Mouse (Mus musculus) cerebellum, postnatal 36 days (tissue): ENCODE measurements at regions not wholly inside any gene's neighbourhood (a gene's known extent, or its start where the extent isn't known, plus 50 kb on each side); places are given as distances from the start of the nearest gene placed in this dataset.
A peak's percentile ranks its signal among the peaks of the same experiment; 100 is the strongest.
"Not testable (repeated sequence)": the region's sequence is repeated elsewhere in the genome, so short reads cannot be mapped to it uniquely, and the experiment has no call there.

Experiments used
- DNase-seq, 2 experiments: peaks; one replicate each; pipeline ENCODE4 v3.0.0; 2021 to 2022; ENCODE audit warnings: mixed read lengths in 2 of 2

DNA sequence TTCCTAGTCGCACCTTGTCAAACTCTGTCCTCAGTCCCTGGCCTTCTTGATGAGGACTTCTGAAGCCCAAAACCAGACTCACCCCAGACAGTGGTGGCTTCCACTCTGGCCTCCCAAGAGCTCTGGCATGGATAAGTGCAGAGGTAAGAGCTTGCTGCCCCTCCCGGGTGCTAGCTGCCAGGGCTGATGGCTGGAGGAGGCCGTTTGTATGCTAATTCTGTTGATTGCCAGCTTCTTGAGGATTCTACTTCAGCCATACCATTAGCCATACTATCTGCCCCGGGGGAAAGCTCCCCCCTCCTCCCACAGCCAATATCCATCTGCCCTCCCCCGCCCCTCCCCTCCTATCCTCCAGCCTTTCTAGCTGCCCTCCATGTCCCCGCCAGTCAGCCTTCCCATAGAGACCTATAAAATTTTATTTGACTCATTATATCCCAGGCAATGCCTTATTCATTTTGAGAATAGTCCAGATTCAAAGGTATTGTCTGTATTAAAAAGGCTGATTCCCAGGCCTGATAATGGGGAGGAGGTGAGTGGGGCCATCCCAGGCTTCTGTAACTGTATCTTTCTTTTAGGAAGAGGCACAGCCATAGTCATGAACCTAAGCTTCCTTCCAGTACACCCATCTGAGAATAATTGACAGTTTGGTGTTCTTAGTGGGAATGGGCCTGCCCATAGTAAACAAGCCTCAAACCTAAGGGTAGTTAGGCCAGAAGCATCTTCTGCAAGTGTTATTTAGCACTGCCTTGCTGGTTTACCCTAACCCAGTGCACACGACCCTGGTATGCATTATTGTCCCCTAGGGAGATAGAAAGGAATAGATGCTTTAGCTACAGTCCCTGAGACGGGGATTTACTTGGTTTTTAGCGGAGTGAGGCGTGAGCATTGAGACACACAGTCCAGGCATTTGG lies 239.2 kb upstream of the 1700012A03Rik start:
- DNase-seq, result no peak

DNA sequence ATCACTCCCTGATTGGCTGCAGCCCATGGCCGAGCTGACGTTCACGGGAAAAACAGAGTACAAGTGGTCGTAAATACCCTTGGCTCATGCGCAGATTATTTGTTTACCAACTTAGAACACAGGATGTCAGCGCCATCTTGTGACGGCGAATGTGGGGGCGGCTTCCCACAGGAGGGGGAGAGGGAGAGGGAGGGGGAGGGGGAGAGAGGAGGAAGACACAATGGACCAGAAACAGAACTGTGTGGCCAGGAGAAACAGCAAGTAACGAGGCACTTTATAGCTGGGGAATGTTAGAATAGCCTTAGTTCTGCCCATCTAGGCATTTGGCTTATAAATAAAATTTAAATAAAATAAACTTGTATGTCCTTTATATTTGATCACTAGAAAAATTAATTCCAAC lies 240.7 kb upstream of the Podxl start:
- DNase-seq, result not testable (repeated sequence)

DNA sequence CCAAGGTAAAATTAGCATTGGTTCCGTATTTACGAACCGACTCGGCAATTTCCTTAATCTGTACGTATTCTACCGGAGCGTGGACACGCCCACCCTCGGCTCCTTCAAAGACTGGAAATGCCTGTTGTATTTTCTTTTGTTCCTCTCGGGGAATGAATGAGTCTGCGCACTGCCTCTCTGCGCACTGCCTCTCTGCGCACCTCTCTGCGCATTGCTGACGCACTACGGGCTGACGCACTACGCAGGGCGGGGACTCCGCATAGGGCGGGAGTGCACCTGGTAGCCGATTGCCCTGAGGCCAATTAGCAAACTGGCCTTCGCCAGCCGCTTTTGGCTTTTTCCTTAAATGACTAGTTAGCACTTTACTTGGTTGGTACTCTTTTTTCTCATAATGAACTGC lies 239.4 kb upstream of the Podxl start:
- DNase-seq, result peak in 1 of 2 experiments; percentile 37

DNA sequence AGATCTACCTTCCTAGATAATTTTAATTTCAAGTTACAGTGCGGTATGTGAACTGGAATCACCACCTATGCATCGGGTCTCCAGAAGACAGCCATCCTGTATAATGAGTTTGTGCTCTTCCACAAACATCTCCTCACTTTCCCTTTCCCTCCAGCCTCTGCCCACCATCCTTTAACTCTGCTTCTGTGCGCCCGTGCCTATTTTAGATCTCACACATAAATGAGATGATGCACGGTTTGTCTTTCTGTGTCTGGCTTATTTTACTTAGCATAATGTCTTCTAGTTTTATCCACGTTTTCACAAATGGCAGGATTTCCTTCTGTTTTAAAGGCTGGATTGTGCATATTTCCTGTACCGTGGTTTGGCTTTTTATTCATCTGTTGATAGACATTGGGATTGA lies 227.8 kb upstream of the Podxl start:
- DNase-seq, result no peak

DNA sequence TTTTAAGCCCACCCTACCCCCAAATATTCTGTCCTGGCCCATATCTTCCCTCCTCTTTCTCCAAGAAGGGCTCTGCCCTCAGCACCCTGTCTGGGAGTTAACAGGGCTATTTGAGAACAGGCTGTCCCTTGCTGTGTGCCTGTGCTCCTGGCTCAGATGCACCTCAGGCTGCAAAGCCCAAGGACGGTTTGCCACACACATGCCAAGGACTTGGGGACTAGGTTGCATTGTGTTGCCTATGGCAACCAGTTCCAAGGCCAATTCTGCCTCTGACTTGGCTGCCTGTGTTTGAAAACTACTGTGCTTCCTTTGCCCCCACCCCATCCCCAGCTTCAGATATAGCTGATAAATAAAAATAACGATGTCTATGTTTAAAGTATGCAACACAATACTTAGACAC lies 227.1 kb upstream of the Podxl start:
- no peak for DNase-seq

DNA sequence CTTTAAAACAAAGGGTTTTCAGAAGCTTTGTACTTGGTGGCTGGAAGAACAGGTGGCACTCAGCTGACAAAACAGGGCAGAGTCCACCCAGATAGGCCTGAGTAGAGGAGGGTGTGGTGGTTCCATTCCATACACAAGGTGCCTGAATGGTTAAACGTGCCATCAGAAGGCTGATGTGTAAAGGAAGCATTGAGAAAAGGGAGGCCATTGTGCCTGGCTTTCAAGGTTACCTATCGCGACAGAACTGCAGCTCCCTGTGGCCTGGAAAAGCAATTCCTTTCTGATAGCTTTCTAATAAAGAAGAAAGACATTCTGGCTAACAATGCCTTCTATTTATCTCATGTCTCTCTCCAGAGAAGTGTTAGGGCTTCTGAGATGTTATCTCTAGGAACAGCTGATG lies 213.1 kb upstream of the Podxl start:
- DNase-seq, result no peak

DNA sequence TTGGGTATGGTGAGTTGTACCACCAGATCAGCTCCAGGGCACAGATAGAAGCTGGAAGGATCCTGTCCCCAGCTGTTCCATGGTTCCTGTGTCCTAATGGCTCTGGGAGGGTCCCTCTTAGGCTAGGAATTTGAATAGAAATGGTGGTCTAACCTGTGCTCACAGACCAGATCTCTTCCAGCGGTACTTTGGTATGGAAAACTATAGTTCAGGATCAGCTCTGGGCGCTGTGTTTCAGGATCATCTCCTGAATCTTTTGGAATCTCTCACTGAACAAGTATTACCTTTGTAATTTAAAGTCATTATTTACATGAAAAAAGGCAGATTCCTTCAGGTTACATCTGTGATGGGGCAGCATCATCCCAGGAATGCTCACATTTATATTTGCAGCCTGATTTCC lies 208.1 kb upstream of the Podxl start:
- no peak for DNase-seq

DNA sequence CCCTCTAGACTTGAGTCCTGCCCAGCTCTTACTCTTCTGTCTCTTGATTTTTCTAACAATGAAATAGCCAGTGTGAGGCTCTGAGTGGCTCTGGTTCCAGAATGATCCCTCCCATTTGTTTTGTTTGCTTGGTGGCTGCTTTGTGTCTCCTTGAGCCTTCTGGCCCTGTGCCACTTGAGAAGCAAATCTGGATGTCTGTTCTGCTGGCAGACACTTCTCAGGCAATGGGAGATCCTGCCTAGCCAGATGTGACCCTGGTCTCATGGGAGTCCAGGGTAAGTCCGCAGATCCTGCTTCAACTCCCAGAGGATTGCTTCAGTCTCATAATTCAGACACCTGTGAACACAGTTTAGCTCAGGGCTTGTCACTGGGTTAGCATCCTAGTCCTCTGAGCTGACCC lies 181.8 kb upstream of the Podxl start:
- DNase-seq, result no peak

DNA sequence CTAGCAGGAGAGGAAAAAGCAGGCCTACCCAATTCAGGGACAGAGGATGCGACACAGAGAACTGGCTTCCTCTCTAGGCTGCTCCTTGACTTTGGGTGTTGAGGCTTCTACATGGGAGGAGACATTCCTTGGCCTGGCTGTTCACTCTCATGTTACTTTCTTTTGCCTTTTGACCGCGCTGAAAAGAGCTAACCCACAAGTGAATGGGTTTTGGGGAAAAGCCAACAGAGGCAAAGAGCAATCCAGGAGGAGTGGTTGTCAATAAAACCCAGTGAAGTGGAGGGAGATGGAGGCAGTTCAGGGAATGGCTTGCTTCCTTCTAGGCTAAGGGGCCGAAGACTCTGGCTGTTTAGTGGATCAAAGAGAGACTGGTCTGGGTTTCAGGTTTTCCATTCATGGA lies 167.6 kb upstream of the Podxl start:
- no peak for DNase-seq

DNA sequence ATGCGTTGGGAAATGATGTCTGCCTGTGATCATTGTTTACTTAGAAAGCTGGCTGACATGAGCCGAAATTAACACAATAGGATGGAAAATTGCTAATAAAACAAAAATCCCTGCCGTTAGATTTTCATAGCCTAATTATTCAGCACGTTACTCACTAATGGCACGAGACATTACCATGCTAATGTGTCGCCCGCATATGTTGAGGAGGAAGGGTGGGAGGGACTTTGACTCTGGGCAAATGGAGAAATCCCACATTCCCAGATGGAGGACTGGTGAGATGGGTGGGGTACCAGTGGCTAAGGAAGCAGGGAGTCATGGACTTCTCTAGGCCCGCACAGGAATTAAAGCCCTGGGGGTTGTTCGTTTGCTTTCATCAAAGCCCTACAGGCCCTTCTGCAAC lies 155.8 kb upstream of the Podxl start:
- DNase-seq, result no peak

DNA sequence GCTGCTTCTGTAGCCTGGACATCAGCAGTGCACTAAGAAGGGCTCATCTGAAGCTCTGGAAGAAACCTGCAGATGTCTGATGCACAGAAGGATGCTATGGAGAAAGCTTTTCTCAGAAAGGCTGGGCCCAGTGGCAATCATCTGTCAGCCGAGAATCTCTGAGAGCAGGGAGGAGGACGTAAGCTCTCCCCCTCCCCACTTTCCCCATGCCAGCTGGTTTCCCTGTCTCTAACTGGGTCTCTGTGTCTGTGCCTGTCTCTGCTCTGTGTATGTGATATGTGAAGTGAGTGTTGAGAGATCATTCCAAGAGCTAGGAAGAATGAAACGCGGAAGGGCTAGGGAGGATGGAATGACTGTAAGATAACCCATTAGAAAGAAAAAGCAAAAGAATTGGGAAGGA lies 155.1 kb upstream of the Podxl start:
- DNase-seq, result no peak

DNA sequence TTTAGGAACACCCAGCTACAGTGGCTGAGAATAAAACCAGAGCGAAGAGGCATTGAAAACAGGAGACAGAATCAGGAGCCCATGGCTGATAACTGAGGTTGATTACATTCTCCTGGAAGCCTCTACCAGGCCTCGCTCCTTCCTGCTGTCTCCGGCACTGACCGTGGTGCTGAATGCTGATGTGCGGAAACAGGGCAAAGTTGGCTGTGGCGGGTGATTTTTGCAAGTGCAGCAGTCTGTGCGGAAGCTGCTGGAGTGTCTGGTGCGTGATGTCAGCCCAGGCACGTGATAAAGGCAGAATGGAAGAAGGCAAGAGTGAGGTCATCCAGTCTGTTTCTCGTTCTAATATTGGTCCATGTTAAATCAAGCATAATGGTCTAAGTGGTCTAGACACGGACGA lies 153.8 kb upstream of the Podxl start:
- no peak for DNase-seq

DNA sequence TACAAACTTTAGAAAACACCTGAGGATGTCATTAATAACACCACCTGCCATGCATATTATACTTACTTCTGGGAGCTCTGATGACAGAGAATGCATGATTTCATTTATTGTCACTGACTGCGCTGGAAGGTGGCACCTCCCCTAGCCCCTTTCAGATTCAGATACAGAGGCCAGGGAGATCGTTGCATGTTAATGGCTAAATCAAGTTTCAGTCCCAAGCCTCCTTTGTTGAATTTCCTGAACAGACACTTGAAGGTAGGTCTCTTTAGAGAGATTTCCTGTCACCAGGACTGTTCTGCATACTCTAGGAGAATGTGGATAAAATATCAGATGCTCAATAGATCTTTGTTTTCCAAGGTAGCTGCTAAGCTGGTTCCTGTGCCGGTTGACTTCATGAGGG lies 143.5 kb upstream of the Podxl start:
- DNase-seq, result no peak

DNA sequence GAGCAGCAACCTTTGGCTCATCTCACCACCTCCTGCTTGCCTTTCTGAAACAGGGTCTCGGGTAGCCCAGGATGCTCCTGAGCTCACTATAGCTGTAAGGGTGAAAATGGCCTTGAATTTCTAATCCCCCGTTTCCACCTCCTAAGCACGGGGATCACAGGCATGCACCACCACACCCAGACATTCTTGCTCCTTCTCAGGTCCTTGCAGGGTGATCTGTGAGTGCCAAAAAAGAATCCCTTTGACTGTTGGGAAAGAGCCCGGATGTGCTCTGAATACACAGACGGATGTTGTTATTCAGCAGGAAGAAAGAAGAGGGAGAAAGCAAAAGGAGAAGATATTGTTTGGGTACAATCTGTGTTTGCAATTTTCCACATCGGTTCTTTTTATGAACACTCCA lies 140.4 kb upstream of the Podxl start:
- DNase-seq, result no peak

DNA sequence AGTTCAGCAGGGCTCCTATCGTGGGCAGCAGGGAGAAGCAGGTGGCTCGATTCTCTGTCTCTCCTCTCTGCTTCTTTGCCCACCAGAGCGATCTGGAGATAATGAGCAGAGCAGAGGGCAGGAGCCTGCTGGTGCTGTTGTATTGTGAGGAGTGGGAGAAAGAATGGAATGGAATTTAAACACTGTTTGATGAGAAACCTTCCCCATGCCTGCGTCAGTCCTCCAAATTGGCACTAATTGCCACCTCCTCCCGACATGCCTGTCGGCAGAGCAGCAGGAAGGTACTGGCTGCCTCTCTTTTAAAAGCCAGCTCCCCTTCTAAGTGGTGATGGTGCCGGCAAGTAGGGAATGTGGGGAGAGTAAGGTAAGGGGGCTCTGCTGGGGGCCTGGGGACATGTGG lies 139.2 kb upstream of the Podxl start:
- no peak for DNase-seq

DNA sequence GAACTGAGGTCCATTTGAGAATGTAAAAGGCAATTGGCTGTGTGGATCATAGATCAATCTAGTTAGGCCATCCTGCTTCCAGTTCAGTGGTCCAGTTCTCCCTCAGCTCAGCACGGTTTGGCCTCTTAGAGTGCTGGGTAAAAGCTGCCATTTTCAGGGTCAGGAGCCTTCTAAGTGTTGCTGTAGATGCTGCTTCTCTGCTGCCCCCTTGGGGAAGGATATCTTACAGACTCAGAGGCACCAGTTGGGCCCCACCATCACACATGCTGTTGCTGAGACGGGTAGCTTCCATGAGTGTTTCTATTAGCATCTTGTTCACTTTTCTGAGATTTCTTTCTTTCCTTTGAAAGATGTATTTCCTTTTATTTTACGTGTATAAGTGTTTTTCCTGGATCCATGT lies 132.1 kb upstream of the Podxl start:
- DNase-seq, result no peak

DNA sequence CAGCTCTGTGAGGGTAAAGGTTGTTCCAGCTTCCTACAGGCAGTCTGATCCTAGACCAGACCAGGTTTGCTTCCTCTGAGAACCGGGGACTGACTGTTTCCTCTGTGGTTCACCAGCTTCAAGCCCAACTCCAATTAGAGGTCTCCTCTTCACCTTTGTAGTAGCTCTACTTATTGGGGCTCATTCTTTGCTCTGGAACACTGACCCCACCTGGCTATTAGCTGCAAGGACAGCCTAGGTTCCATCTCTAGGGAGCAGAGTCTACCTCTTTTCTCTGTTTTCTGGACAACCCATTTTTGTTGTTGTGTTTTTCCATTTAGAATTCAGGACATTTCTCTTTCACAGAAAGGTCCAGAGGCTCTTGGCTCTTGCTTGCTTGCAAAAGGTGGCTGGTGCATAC lies 129.3 kb upstream of the Podxl start:
- no peak for DNase-seq

DNA sequence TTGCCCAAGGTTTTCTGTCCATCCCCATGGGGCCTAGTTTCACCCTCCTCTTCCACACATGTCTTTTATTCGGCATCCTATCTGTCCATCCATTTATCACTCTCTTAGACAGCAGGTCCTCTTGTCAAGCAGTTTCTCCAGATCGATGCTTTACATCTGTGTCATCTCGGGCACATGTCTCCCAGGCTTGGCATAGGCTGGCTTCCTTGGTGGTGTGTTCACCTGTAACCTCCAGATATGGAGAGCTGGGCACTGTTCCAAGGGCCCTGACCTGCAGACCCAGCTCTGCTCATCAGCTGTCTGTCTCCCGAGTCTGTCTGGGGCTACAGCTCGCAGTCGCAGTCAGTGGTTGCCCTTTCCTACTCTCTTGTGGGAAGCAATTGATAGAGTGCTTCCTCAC lies 128.2 kb upstream of the Podxl start:
- no peak for DNase-seq

DNA sequence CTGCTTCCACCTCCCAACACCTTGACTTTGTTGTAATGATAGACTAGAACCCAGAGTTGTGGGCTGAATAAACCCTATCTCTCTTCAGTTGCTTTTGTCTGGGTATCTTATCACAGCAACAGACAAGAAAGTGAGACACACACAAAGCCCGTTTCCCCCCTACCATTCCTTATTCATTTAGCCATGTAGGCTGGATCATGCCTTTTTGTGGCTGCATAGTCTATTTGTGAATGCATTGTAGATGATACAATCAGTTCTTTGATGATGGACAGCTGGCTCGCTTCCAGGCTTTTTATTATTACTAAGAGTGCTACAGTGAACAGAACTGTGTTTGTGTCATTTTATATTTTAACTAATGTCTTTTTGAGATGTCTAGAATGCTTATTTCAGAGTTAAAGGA lies 116.3 kb upstream of the Podxl start:
- DNase-seq, result no peak

DNA sequence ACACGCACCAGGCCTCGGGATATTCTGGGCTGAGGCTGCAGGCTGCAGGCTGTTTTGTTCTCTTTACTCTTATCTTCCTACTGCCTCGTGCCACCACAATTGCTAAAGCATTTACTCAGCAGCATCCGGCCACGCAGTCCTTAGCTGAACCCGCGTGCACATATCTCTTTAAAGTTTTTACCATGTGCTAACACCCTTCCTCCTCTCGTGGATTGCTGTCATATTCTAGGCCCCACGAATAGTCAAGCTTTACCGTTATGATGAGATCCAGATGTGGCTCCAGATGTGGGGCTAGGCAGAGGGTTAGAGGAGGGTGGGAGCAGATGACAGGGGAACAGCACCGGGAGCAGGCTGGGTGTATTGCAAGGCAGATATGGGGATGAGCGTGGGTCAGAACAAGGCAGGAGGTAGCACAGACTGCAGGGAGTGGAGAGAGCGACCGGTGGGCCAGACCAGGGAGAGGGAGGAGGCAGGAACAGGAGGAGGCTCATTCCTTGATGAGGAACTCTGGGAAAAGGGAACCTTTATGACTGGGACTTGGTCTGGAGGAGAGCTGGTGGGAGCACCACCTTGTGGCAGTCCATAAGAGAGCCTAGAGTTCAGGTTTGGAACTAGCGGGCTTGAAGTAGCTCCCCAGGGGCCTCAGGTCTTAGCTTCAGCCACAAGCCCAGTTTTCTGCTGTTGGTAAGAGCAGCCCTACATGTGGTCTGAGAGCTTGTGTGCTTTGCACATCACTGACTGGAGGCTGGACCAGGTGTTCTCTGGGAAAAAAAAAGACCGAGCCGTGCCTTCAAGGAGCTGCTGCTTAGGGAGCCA lies 102.1 kb upstream of the Podxl start:
- DNase-seq, result no peak

DNA sequence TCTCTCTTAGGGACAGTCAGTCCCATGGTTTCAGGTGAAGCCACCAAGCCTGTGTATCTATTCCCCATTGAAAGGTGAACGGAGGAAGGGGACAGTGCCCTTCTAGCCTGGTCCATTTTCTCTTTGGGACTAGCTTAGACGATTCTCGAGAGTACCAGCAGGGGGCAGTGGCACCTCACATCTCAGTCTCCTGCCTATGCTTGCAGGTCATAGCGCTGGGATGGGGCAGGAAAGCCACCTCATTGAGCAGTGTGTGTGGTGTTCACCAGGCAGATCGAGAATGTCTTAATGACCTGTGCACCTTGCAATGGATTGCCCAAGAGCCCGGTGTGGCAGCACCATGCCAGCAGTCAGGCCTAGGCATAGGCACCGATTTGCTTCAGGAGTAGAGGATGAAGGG lies 100.7 kb upstream of the Podxl start:
- DNase-seq, result peak; percentile 82 to 83

DNA sequence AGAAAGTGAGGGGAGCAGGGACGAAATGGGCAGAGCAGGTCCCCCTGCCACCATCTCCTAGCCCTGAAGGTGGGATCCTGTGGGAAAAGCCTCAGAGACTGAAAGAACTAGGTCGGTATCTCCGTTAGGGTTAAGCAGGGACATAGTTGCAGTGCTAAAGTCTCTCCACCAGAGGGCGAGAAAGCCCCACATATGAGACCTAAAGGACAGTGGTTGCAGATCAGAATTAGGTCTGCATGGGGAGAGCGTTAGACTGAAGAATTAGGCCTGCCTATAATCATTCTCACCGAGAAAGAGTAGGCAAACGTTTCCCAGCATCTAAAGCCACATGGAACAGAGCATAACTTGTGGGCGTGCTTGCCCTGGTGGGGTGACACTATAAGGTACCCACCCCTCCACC lies 97.0 kb upstream of the Podxl start:
- DNase-seq, result peak; percentile 67 to 71

DNA sequence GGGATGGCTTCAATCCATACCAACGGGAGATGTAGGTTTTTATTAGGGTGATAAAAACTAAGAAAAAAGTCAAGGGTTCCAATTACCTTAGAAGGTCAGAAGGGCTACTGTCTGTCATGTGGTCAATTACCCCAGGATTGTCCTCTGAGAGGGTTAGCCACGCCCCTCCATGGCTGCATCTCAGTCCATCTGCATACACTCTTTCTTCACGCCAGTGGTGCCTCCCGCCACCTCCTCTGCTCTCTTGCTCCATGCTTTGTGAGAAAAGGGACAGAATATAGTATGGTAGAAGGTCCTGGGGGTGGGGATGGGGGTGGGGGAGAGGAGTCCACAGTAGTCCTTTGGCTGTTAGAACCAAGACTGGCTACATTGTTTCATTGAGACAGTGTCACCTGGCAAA lies 96.1 kb upstream of the Podxl start:
- no peak for DNase-seq
